Mouse (Mus musculus) MEL (cell line): ENCODE data around the gene Amh. TPM values are rescaled to one million over a fixed set of nuclear protein-coding genes. Genes with fewer than 3 reads are reported as not detected.

Experiments used
- DNase-seq: peaks from one replicate; pipeline ENCODE4 v3.0.0; 2011; ENCODE audit warnings: low read depth, low spot score
- H3K27ac ChIP-seq: 2 replicates; pipeline ENCODE4 v1.5.1; 2012; ENCODE audit warnings: low read depth, mild to moderate bottlenecking, control low read depth, low read length, moderate library complexity; ENCODE audit not compliant: control insufficient read depth
- H3K27me3 ChIP-seq, 2 experiments: fragments of 150-350 bp in 1 of 2; sonication (generic) in 1 of 2; 2 replicates each; pipeline ENCODE4 v1.6.1; 2012; ENCODE audit warnings: low read length in 2 of 2, mild to moderate bottlenecking in 2 of 2, improper control_type of control experiment in 1 of 2, moderate library complexity in 1 of 2; ENCODE audit not compliant: insufficient read depth in 2 of 2, control insufficient read depth in 1 of 2
- H3K36me3 ChIP-seq, 2 experiments: 2 replicates each; pipeline ENCODE4 v1.6.1; 2012 to 2014; ENCODE audit warnings: low read length in 2 of 2, improper control_type of control experiment in 1 of 2, inconsistent platforms in 1 of 2, mild to moderate bottlenecking in 1 of 2; ENCODE audit not compliant: insufficient read depth in 2 of 2, control insufficient read depth in 1 of 2
- H3K4me1 ChIP-seq, 2 experiments: fragments of 150-350 bp in 1 of 2; sonication (generic) in 1 of 2; 2 replicates each; pipeline ENCODE4 v1.6.1; 2012; ENCODE audit warnings: low read length in 2 of 2, improper control_type of control experiment in 1 of 2, mild to moderate bottlenecking in 1 of 2; ENCODE audit not compliant: insufficient read depth in 2 of 2, control insufficient read depth in 1 of 2
- H3K4me3 ChIP-seq, 2 experiments: fragments of 150-350 bp in 1 of 2; sonication (generic) in 1 of 2; 2 replicates each; pipeline ENCODE4 v1.5.1; 2012; ENCODE audit warnings: low read depth in 2 of 2, low read length in 2 of 2, mild to moderate bottlenecking in 2 of 2, moderate library complexity in 2 of 2, control low read depth in 1 of 2, improper control_type of control experiment in 1 of 2; ENCODE audit not compliant: control insufficient read depth in 1 of 2, insufficient read depth in 1 of 2
- H3K79me2 ChIP-seq: 2 replicates; pipeline ENCODE4 v1.6.1; 2012; ENCODE audit warnings: mild to moderate bottlenecking, low read length, moderate library complexity; ENCODE audit not compliant: control insufficient read depth, poor library complexity, insufficient read depth
- H3K9ac ChIP-seq: 2 replicates; pipeline ENCODE4 v1.6.1; 2012; ENCODE audit warnings: low read depth, mild to moderate bottlenecking, control low read depth, low read length, moderate library complexity; ENCODE audit not compliant: control insufficient read depth, poor library complexity, severe bottlenecking
- H3K9me3 ChIP-seq: fragments of 150-350 bp; sonication (generic); replicated peaks from 2 replicates; pipeline ENCODE4 v1.6.1; 2012; ENCODE audit warnings: mild to moderate bottlenecking, low read length, improper control_type of control experiment, moderate library complexity; ENCODE audit not compliant: insufficient read depth
- CHD1 ChIP-seq: IDR thresholded peaks from 2 replicates; pipeline ENCODE4 v1.6.1; 2012; ENCODE audit warnings: low read depth, mild to moderate bottlenecking, inconsistent platforms, low read length, improper control_type of control experiment
- CHD2 ChIP-seq: IDR thresholded peaks from 2 replicates; pipeline ENCODE4 v1.6.1; 2011; ENCODE audit warnings: low read length, improper control_type of control experiment
- CTCF ChIP-seq, 3 experiments: IDR thresholded peaks in 2 of 3; conservative IDR thresholded peaks in 1 of 3; 2 replicates each; pipeline ENCODE4 v1.5.1; 2011 to 2012; ENCODE audit warnings: low read length in 3 of 3, low read depth in 2 of 3, mild to moderate bottlenecking in 2 of 3, improper control_type of control experiment in 1 of 3, inconsistent platforms in 1 of 3, mixed read lengths in 1 of 3, moderate library complexity in 1 of 3; ENCODE audit not compliant: control insufficient read depth in 1 of 3, insufficient read depth in 1 of 3, poor library complexity in 1 of 3, severe bottlenecking in 1 of 3
- E2F4 ChIP-seq: IDR thresholded peaks from 2 replicates; pipeline ENCODE4 v1.6.1; 2011; ENCODE audit warnings: low read depth, low read length, improper control_type of control experiment, borderline replicate concordance
- ELF1 ChIP-seq: IDR thresholded peaks from 2 replicates; pipeline ENCODE4 v1.6.1; 2014; ENCODE audit warnings: low read depth, mild to moderate bottlenecking, inconsistent platforms, low read length, improper control_type of control experiment, moderate library complexity
- EP300 ChIP-seq, 2 experiments: IDR thresholded peaks; 2 replicates each; pipeline ENCODE4 v1.6.1; 2011; ENCODE audit warnings: improper control_type of control experiment in 2 of 2, low read length in 2 of 2, low read depth in 1 of 2, mild to moderate bottlenecking in 1 of 2
- ETS1 ChIP-seq: IDR thresholded peaks from 2 replicates; pipeline ENCODE4 v1.6.1; 2012; ENCODE audit warnings: low read depth, mild to moderate bottlenecking, inconsistent platforms, low read length, improper control_type of control experiment, moderate library complexity
- GABPA ChIP-seq: IDR thresholded peaks from 2 replicates; pipeline ENCODE4 v1.6.1; 2012; ENCODE audit warnings: low read depth, mild to moderate bottlenecking, inconsistent platforms, low read length, improper control_type of control experiment, moderate library complexity
- HCFC1 ChIP-seq: IDR thresholded peaks from 2 replicates; pipeline ENCODE4 v1.6.1; 2012; ENCODE audit warnings: low read depth, mild to moderate bottlenecking, inconsistent platforms, low read length, improper control_type of control experiment, moderate library complexity
- JUND ChIP-seq: IDR thresholded peaks from 2 replicates; pipeline ENCODE4 v1.6.1; 2011; ENCODE audit warnings: low read depth, mild to moderate bottlenecking, improper control_type of control experiment, low read length
- KAT2A ChIP-seq: conservative IDR thresholded peaks from 2 replicates; pipeline ENCODE4 v1.6.1; 2012; ENCODE audit warnings: low read depth, low read length, improper control_type of control experiment, inconsistent platforms
- MAFK ChIP-seq: IDR thresholded peaks from 2 replicates; pipeline ENCODE4 v1.6.1; 2011; ENCODE audit warnings: low read depth, mild to moderate bottlenecking, low read length, improper control_type of control experiment, borderline replicate concordance
- MAX ChIP-seq: IDR thresholded peaks from 2 replicates; pipeline ENCODE4 v1.6.1; 2011; ENCODE audit warnings: low read length, improper control_type of control experiment
- MXI1 ChIP-seq: IDR thresholded peaks from 2 replicates; pipeline ENCODE4 v1.6.1; 2011; ENCODE audit warnings: mild to moderate bottlenecking, low read depth, low read length, improper control_type of control experiment
- MYB ChIP-seq: IDR thresholded peaks from 2 replicates; pipeline ENCODE4 v1.6.1; 2011; ENCODE audit warnings: mild to moderate bottlenecking, low read depth, low read length, improper control_type of control experiment
- MYC ChIP-seq: IDR thresholded peaks from 2 replicates; pipeline ENCODE4 v1.6.1; 2011; ENCODE audit warnings: low read depth, mild to moderate bottlenecking, low read length, improper control_type of control experiment, moderate library complexity
- NELFE ChIP-seq: IDR thresholded peaks from 2 replicates; pipeline ENCODE4 v1.6.1; 2011; ENCODE audit warnings: low read depth, low read length, improper control_type of control experiment
- NRF1 ChIP-seq: IDR thresholded peaks from 2 replicates; pipeline ENCODE4 v1.6.1; 2014; ENCODE audit warnings: low read depth, mild to moderate bottlenecking, inconsistent platforms, low read length, improper control_type of control experiment, moderate library complexity; ENCODE audit not compliant: poor library complexity, insufficient read depth, severe bottlenecking
- POLR2A ChIP-seq, 2 experiments: IDR thresholded peaks; 2 replicates each; pipeline ENCODE4 v1.6.1; 2011 to 2012; ENCODE audit warnings: low read length in 2 of 2, mild to moderate bottlenecking in 2 of 2, control low read depth in 1 of 2, improper control_type of control experiment in 1 of 2, low read depth in 1 of 2, moderate library complexity in 1 of 2; ENCODE audit not compliant: control insufficient read depth in 1 of 2, insufficient read depth in 1 of 2, poor library complexity in 1 of 2
- POLR2AphosphoS2 ChIP-seq: IDR thresholded peaks from 2 replicates; pipeline ENCODE4 v1.6.1; 2011; ENCODE audit warnings: low read length, improper control_type of control experiment
- POLR2AphosphoS5 ChIP-seq: IDR thresholded peaks from 2 replicates; pipeline ENCODE4 v1.6.1; 2012; ENCODE audit warnings: low read depth, borderline replicate concordance, mild to moderate bottlenecking, inconsistent platforms, low read length, moderate library complexity, mixed read lengths
- RCOR1 ChIP-seq: IDR thresholded peaks from 2 replicates; pipeline ENCODE4 v1.6.1; 2012; ENCODE audit warnings: low read depth, mild to moderate bottlenecking, inconsistent platforms, low read length, improper control_type of control experiment
- SMC3 ChIP-seq: IDR thresholded peaks from 2 replicates; pipeline ENCODE4 v1.6.1; 2011; ENCODE audit warnings: low read depth, low read length, improper control_type of control experiment
- TBP ChIP-seq: IDR thresholded peaks from 2 replicates; pipeline ENCODE4 v1.8.0; 2011; ENCODE audit warnings: low read depth, low read length, improper control_type of control experiment
- TCF12 ChIP-seq: IDR thresholded peaks from 2 replicates; pipeline ENCODE4 v1.6.1; 2014; ENCODE audit warnings: low read depth, mild to moderate bottlenecking, inconsistent platforms, low read length, improper control_type of control experiment, moderate library complexity
- USF1 ChIP-seq: IDR thresholded peaks from 2 replicates; pipeline ENCODE4 v1.6.1; 2014; ENCODE audit warnings: low read depth, mild to moderate bottlenecking, inconsistent platforms, low read length, improper control_type of control experiment, moderate library complexity
- ZKSCAN1 ChIP-seq: IDR thresholded peaks from 2 replicates; pipeline ENCODE4 v1.6.1; 2012; ENCODE audit warnings: low read depth, mild to moderate bottlenecking, inconsistent platforms, low read length, improper control_type of control experiment, moderate library complexity
- ZMIZ1 ChIP-seq: IDR thresholded peaks from 2 replicates; pipeline ENCODE4 v1.6.1; 2012; ENCODE audit warnings: low read depth, mild to moderate bottlenecking, inconsistent platforms, low read length, improper control_type of control experiment, moderate library complexity
- polyA plus RNA-seq, 2 experiments: library from polyadenylated mRNA; stranded (reverse) in 1 of 2; unstranded in 1 of 2; fragments of >175 nt in 1 of 2; fragments of >200 nt in 1 of 2; gene quantifications; 2 replicates each; pipeline versions ENCODE4 v1.2.1 to v1.2.4; 2012; ENCODE audit warnings: low replicate concordance in 2 of 2, low read depth in 1 of 2; ENCODE audit not compliant: insufficient read length in 2 of 2, insufficient read depth in 1 of 2, missing spikeins in 1 of 2
- total RNA-seq: library from RNA; depleted of rRNA; stranded (reverse); fragments of 300-350 nt; gene quantifications from 2 replicates; pipeline ENCODE4 v1.2.3, GENCODE M21; 2012

Gene Amh
- total and polyA plus RNA-seq, 3 experiments: 0.42 to 1.1 TPM; not detected in 1

DNA sequence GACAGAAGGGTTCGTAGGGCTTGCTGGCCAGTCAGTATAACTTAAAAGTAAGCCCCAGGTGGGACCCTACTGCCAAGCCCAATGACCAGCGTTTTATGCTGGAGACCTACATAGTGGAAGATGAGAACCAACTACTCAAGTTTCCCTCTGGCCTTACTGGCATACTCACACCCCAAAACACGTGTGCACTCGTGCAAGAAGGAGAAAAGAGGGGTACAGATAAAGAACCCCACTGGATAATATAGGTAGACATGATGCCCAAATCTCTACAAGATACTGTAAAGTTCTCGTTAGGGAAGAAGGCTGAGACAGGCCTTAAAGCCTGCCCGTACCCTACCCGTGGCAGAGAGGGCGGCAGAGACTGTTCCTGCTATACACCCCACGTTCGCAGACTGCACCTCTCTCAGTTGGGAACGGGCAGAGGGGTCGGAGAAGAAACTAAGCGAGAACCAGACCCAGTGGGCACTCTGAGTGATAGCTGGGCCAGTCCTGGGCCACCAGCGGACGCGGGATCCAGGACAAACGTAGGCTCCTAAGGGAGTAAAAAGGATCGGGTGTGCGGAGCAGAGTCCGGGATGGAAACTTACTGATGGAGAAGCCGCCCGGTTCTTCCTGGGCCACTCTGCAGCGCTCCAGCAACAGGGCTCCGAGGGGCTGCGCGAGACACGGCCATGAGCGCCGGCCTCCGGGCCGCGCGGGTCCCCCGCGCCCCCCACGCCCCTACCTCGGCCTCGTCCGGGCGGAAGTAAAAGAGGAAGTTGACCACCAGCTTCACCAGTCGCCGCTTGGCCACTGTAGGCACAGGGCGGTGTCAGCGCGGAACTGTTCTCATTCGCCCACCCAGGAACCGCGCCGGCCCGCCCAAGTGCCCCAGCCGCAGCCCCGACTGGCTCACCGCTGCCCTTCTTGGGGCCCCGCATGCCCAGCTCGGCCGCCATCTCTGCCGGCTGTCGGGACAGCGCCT, 7.6 kb upstream of the Amh start:
- peak overlapping the region; percentile 71 to 86 for H3K4me3 ChIP-seq
- peaks cover 2 to 13% of the 10 kb centered on the region in 2 experiments; a peak in 3 of 4 replicates for H3K36me3 ChIP-seq
- peak overlapping the region; percentile 90 for H3K9ac ChIP-seq
- peaks cover 51% of the 10 kb centered on the region for H3K79me2 ChIP-seq
- no peaks in the 10 kb centered on the region for H3K9me3 ChIP-seq
- TF ChIP-seq CTCF (IDR thresholded peaks at IDR 0.05 in 2 of 3, conservative IDR thresholded peaks at IDR 0.05 in 1 of 3; ENCODE audit: control insufficient read depth in 1 of 3, insufficient read depth in 1 of 3, low read depth in 2 of 3, low read length in 3 of 3, poor library complexity in 1 of 3, severe bottlenecking in 1 of 3) (no peak), ELF1 (peak; percentile 3; the same call in 1 of the 2 replicates), HCFC1 (no peak), NELFE (no peak), EP300 (IDR thresholded peaks at IDR 0.05; ENCODE audit: low read depth in 1 of 2, low read length in 2 of 2) (no peak), CHD1 (0 out of 2 replicates have a peak, but pooled peaks have one; percentile 60), ZKSCAN1 (no peak), TBP (peak; percentile 27; the same call in 1 of the 2 replicates), POLR2AphosphoS5 (no peak), E2F4 (no peak), MAX (peak; percentile 77), ZMIZ1 (no peak), USF1 (no peak), TCF12 (no peak), SMC3 (no peak), GABPA (no peak), MYB (no peak), POLR2AphosphoS2 (no peak; the same call in 1 of the 2 replicates), ETS1 (no peak), JUND (no peak), RCOR1 (no peak), KAT2A (no peak), MAFK (no peak), NRF1 (no peak), CHD2 (no peak), MXI1 (peak; percentile 68), MYC (peak; percentile 79), POLR2A (IDR thresholded peaks at IDR 0.05; ENCODE audit: control insufficient read depth in 1 of 2, insufficient read depth in 1 of 2, low read depth in 1 of 2, low read length in 2 of 2, poor library complexity in 1 of 2) (no peak)
- DNase-seq: peak; percentile 63
- peak overlapping the region; percentile 93 for H3K27ac ChIP-seq
- H3K4me1 ChIP-seq: peaks cover 0 to 14% of the 10 kb centered on the region in 2 experiments; a peak in 2 of 4 replicates
- no peaks in the 10 kb centered on the region for H3K27me3 ChIP-seq
